Mouse (Mus musculus) liver, adult 2 months (tissue): Measurements from ENCODE around the gene Higd2a.

ENCODE experiments used
- CTCF ChIP-seq: fragments of 200-500 bp; IDR thresholded peaks from 2 replicates; pipeline ENCODE4 v1.5.1; 2011; ENCODE audit warnings: low read depth, low read length, control low read depth
- POLR2A ChIP-seq: fragments of 200-500 bp; IDR thresholded peaks from 2 replicates; pipeline ENCODE4 v1.6.1; 2011; ENCODE audit warnings: low read length, control low read depth; ENCODE audit not compliant: insufficient read depth; ENCODE audit errors: extremely low read depth

DNA sequence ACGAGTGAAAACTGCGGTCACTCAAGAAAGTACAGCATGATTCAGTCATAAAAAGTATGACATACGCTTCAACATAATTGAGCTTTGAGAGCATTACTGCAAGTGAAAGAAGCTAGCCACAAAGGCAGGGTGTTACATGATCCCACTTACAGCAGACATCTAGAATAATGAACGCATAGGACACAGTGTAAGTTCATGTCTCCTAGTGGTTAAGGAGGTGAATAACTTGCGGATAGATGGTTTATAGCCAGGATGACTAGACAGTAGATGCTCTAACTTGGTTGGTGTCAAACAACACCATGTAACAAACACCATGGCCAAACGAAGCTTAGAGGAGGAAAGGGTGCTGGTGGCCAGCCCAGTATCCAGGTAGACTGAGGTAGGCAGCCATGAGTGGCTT is 27.0 kb downstream of the Higd2a start:
- TF ChIP-seq POLR2A (no peak), CTCF (no peak)
